8 mouse cellular contexts compared by ENCODE assay signal in the genomic region with DNA sequence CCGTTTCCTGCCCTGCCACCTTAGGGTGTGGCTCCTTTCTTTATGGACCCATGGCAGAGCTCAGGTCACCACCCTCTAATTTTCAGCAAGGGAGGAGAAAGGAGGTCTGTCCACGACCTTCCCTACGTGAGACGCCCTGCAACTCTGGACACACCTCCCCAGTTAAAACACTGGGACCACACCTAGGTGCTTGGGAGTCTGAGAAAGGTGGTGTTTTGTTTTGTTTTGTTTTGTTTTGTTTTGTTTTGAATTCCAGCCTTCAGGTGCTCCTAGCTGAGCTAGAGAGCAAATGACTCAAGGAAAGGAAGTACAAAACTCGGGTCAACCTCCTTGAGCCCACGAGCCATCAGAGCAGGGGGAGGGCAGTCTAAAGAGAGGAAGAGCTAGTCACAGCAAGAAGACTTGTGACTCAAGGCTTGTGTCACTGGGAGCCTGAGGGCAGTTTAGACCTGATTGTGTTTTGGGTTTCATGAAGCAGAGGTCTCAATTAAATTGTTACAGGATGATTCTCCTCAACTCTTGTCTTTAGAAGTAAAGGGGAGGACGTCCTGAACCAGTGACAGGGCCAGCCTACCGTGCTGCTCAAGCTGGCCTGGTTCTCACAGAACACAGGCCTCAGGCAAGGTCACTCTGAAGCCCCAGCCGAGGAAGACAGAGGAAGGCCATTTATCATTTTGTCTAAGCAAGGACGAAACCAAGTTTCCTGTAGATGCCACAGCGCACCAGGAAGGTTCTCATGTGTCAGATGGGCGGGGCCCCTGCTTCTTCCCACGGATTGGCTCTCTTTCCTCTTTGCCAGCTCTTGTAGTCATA. TPM values are rescaled to one million over a fixed set of nuclear protein-coding genes. Genes with fewer than 3 reads are reported as not detected.
DNase-seq lines count a peak whose midpoint lies in the region; ATAC-seq and TF ChIP-seq lines count a peak whose summit lies in the region.

No protein-coding gene starts in this region.

- H3K36me3 ChIP-seq in forebrain, embryonic 14.5 days (ENCODE audit: control insufficient read depth, insufficient read depth, low read length): no peaks in the 10 kb centered on the region
- H3K36me3 ChIP-seq in forebrain, embryonic 12.5 days (replicated peaks): no peaks in the 10 kb centered on the region
- no peaks in the 10 kb centered on the region for H3K36me3 ChIP-seq in hindbrain, embryonic 15.5 days

- H3K4me1 ChIP-seq in forebrain, embryonic 14.5 days (ENCODE audit: control insufficient read depth, insufficient read depth, low read length): no peaks in the 10 kb centered on the region
- peaks cover 15% of the 10 kb centered on the region for H3K4me1 ChIP-seq in forebrain, embryonic 12.5 days
- peaks cover 11% of the 10 kb centered on the region for H3K4me1 ChIP-seq in hindbrain, embryonic 15.5 days (replicated peaks)

- ATAC-seq in forebrain, embryonic 14.5 days: no peak
- ATAC-seq in forebrain, embryonic 12.5 days (ENCODE audit: low FRiP score): no peak
- ATAC-seq in hindbrain, embryonic 15.5 days (ENCODE audit: low FRiP score, low read depth): 0 out of 2 replicates have a peak, but pooled peaks have one; percentile 15

- no peaks in the 10 kb centered on the region for H3K9me3 ChIP-seq in forebrain, embryonic 14.5 days (replicated peaks; ENCODE audit: control insufficient read depth, low read length)
- no peaks in the 10 kb centered on the region for H3K9me3 ChIP-seq in forebrain, embryonic 12.5 days
- no peaks in the 10 kb centered on the region for H3K9me3 ChIP-seq in hindbrain, embryonic 15.5 days

- no peak for TF ChIP-seq CTCF in layer of hippocampus, adult 2 months (conservative IDR thresholded peaks at IDR 0.05)

- WGBS in forebrain, embryonic 14.5 days: 67% methylated on average over 13 of the region's 13 CpGs
- WGBS in forebrain, embryonic 12.5 days: 63% methylated on average over 13 of the region's 13 CpGs
- WGBS in hindbrain, embryonic 15.5 days: 55% methylated on average over 13 of the region's 13 CpGs

- H3K4me3 ChIP-seq in forebrain, embryonic 14.5 days (ENCODE audit: low read depth, low read length): no peak overlapping the region
- no peak overlapping the region for H3K4me3 ChIP-seq in forebrain, embryonic 12.5 days (replicated peaks)
- no peak overlapping the region for H3K4me3 ChIP-seq in hindbrain, embryonic 15.5 days
- H3K4me3 ChIP-seq in layer of hippocampus, adult 2 months: no peak overlapping the region

- peak; percentile 8 for DNase-seq in forebrain, embryonic 14.5 days (ENCODE audit: low spot score)
- DNase-seq in ZHBTc4 (ENCODE audit: low read depth, low spot score): peak; percentile 92
- DNase-seq in lung, postnatal 14 days: peak; percentile 52
- peak; percentile 58 for DNase-seq in yolk sac, embryonic 10.5 days (ENCODE audit: low spot score)
- no peak for DNase-seq in layer of hippocampus, adult 2 months (ENCODE audit: low spot score in 2 of 2)
- no peak for DNase-seq in cerebellum, postnatal 10 days

- H3K27ac ChIP-seq in forebrain, embryonic 14.5 days (ENCODE audit: low read depth, low read length): no peak overlapping the region
- no peak overlapping the region for H3K27ac ChIP-seq in forebrain, embryonic 12.5 days
- no peak overlapping the region for H3K27ac ChIP-seq in hindbrain, embryonic 15.5 days (replicated peaks)
- no peak overlapping the region for H3K27ac ChIP-seq in layer of hippocampus, adult 2 months

- no peaks in the 10 kb centered on the region for H3K27me3 ChIP-seq in forebrain, embryonic 14.5 days (replicated peaks; ENCODE audit: control insufficient read depth, insufficient read depth, low read length)
- H3K27me3 ChIP-seq in forebrain, embryonic 12.5 days: peaks cover 2% of the 10 kb centered on the region; the same call in 1 of the 2 replicates
- no peaks in the 10 kb centered on the region for H3K27me3 ChIP-seq in hindbrain, embryonic 15.5 days

- no peak overlapping the region for H3K4me2 ChIP-seq in forebrain, embryonic 14.5 days (ENCODE audit: low read length)
- no peak overlapping the region for H3K4me2 ChIP-seq in forebrain, embryonic 12.5 days
- no peak overlapping the region for H3K4me2 ChIP-seq in hindbrain, embryonic 15.5 days

- H3K9ac ChIP-seq in forebrain, embryonic 14.5 days (ENCODE audit: low read length): no peak overlapping the region
- H3K9ac ChIP-seq in forebrain, embryonic 12.5 days: no peak overlapping the region
- no peak overlapping the region for H3K9ac ChIP-seq in hindbrain, embryonic 15.5 days

RNA-seq across cellular contexts. Expression of a gene that starts 50.3 kb away (rescaled TPM):
- polyA plus RNA-seq in forebrain, embryonic 14.5 days (2014; fragmentation: Nextera tagmentation; extraction: Ambion mirVana): 4.1 and 6.0 TPM in 2 replicates
- polyA plus RNA-seq in forebrain, embryonic 12.5 days (2016; fragmentation: Nextera tagmentation; extraction: Ambion mirVana): 10.3 and 11.3 TPM in 2 replicates
- polyA plus RNA-seq in hindbrain, embryonic 15.5 days (2015; fragmentation: Nextera tagmentation; extraction: Ambion mirVana): 9.0 and 9.1 TPM in 2 replicates
- 1 to 10 TPM; 7.6 to 8.2 TPM for total RNA-seq in layer of hippocampus, adult 2 months (2021)

Comparison
In these comparisons a context has a peak if more than half of its experiments do, and no peak if none do; other contexts are left out.
1. DNase-seq: peak in forebrain, embryonic 14.5 days (single experiment), ZHBTc4 (single experiment), lung, postnatal 14 days (single experiment) and yolk sac, embryonic 10.5 days (single experiment); none in layer of hippocampus, adult 2 months (0 of 2) and cerebellum, postnatal 10 days (0 of 2).